Mouse (Mus musculus) hematopoietic stem cell, adult 5-6 weeks (primary cell): ENCODE measurements at regions not wholly inside any gene's neighbourhood (a gene's known extent, or its start where the extent isn't known, plus 50 kb on each side); places are given as distances from the start of the nearest gene placed in this dataset.
A peak's percentile ranks its signal among the peaks of the same experiment; 100 is the strongest.

Source experiments
- ATAC-seq, 2 experiments: fragments of 125-278 bp in 1 of 2; replicated peaks in 1 of 2; 2 replicates each; pipeline ENCODE4 v1.8.0; 2016 to 2017; ENCODE audit warnings: inconsistent platforms in 2 of 2, mild to moderate bottlenecking in 2 of 2, moderate number of reproducible peaks in 2 of 2, low read depth in 1 of 2, moderate TSS enrichment in 1 of 2; ENCODE audit not compliant: low FRiP score in 2 of 2, poor library complexity in 2 of 2, severe bottlenecking in 2 of 2, insufficient read depth in 1 of 2, low TSS enrichment in 1 of 2

DNA sequence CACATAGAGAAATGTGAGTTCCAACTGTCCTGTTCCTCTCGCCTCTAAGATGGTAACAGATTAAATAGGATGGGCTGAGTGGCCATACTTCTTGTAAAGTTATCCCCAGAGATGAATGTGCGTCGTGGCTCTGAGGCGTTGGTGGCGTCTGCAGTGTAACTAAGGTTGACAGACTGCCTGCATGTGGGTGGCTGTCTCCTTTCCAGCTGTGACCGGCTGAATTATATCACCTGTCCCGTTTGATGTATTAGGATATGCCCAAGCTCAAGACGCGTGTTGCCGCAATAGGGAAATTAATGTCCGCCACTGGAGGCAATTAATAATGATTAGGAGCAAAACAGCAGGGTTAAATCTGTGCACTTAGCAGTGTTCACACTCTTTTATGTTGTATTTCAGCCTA lies 240.9 kb downstream of the Skap2 start:
- no peak for ATAC-seq

DNA sequence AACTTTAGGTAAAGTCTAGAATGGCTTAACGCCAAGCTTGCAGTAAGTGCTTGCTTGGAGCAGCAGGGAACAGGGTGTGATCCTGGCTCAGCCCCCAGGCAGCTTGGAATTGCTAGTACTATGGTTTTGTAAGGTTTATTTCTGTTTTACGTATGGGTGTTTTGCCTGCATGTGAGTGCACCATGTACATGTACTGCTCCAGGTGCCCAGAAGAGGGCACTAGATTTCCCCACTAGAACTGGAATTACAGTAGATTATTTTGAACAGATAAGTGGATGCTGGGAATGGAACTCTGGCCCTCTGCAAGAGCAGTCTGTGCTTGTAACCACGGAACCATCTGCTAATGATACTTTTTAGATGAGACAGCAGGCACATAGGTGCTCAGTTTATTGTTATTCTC lies 237.6 kb downstream of the Skap2 start:
- ATAC-seq = 0 out of 4 replicates have a peak, but pooled peaks of 1 of the 2 experiments have one; percentile 27

- no peak for ATAC-seq
Measured at GRCm38 (mm10) chr6:51785615-51786014, 226.7 kb downstream of the Skap2 start.

DNA sequence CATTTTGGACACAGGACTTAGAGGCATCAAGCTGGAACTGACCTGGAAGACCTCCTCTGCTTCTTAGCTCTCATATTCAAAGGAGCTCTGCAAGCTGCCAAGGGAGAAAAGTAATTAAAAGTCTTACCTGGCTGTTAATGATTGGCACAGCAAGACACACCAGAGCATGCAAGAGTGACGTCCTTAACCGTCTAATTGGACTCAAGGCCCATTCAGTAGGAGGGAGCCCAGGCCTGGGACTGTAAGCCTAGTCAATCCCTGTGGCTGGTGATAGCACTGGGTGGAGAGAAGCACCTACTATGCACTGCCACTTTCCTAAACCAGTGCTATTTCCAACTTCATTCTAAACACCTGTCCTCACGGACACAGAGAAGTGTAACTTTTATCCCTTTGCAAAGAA lies 225.5 kb downstream of the Skap2 start:
- no peak for ATAC-seq

DNA sequence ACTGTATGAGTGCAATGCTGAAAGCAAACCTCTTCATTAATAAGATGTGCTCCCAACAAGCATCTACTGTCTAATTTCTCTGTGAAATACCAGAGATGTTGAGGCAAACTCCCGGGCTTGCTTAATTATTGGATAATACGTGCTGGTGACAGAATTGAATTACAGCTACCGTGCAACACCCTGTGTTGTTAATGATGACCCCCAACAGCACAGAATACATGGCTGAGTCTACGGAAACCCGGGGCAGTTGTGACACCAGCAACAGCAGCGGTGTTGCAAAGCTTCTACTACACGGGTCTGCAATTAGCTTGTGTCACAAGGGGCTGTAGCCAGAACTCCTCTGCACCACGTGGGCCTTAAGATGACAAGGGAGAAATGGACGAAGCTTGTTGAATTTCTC lies 224.2 kb downstream of the Skap2 start:
- no peak for ATAC-seq

GRCm38 (mm10) chr6:51790293-51790692 lies 222.1 kb downstream of the Skap2 start:
- ATAC-seq = no peak

DNA sequence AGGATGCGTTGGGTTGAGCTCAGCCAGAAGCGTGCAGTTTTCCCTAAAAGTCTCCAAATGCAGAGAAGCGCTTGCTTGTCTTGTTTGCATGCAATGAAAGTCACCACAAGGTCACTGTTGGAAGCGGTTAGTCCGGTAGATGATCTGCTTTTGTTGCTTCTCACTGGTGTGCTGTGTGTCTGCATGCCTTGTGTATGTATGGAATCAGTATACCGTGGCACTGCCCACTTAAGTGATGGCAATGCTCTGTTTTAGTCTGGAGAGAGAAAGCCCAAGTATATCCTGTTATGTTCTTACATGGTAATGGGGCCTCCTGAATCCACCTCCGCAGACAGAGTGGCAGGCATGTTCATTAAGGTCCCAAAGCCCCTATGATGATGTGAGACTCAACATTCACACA lies 221.7 kb downstream of the Skap2 start:
- ATAC-seq = no peak

GRCm38 (mm10) chr6:51795300-51795699 lies 217.0 kb downstream of the Skap2 start:
- peak; percentile 42 to 62; a peak in 1 of 4 replicates for ATAC-seq

DNA sequence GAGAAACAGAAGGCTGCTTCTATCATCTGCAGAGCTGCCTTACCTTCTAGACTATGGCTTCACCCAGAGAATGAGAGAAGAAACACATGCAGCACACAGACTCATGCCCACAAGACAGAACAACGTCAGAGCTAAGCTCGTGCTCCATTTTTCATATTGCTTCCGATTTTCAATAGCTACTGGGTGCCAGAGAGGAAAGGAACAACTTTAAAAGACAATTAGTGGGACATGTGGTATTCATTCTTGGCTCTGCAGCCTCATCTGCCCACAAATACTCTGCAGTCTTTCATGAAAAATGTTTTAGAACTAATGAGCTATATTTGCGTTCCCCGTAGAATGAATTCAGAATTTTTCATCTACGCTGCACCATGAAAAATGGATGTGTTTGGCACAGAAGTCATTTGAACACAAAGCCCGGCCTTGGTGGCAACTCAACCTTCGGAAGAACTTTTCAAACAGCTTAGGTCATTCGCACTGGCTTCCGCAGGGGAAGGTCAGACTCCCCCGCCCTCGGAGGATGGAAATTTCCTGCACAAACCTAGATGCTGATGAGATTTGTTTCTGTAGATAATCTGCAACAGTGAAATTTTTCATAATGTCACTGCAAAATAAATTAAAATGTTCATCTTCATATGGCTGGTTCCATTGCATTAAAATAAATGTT lies 213.6 kb downstream of the Skap2 start:
- no peak for ATAC-seq

GRCm38 (mm10) chr6:51805656-51806055 lies 206.7 kb downstream of the Skap2 start:
- ATAC-seq = no peak
